Mouse (Mus musculus) urinary bladder, postnatal 14 days (tissue): ENCODE data around the gene Trim66.

Experiments used
- DNase-seq: peaks from one replicate; pipeline ENCODE4 v3.0.0; 2021; ENCODE audit warnings: low spot score

Trim66 gene

DNA sequence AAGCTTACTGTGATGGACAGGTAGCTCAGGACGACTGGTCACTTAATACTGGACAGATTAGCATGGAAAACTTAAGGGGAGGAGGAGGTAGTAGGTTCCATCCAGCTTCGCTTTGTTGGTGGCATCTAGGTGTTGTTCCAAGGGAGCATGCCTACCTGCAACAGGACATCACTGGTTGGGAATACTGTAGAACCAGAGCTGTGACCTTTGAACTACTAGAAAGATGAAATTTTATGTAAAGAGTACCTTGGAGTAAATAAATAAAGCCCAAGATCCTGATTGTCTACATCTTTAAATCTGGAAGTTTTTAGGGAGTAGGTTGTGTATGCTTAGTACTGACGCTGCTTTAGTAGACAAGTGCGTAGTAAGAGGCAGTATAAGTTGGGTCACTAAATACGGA is 14.2 kb upstream of the Trim66 start:
- no peak for DNase-seq

DNA sequence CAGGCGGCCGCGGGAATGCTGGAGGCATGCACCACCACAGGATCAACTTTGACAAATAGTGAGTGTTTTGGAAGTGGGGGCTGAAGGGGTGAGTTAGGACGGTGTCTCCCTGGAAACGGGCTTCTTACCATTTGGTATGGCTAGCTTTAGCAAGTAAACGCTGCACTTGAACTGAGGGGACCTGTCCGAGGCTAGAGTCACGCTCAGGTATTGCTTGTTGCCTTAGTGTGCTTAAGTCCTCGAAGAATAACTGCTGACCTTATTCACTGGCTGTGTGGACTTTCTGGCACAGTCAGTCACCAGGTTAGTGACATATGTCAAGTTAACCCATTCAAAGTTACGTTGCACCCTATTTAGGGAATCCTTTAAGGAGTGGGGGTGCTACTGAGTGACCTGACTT is 12.0 kb upstream of the Trim66 start:
- DNase-seq: no peak

DNA sequence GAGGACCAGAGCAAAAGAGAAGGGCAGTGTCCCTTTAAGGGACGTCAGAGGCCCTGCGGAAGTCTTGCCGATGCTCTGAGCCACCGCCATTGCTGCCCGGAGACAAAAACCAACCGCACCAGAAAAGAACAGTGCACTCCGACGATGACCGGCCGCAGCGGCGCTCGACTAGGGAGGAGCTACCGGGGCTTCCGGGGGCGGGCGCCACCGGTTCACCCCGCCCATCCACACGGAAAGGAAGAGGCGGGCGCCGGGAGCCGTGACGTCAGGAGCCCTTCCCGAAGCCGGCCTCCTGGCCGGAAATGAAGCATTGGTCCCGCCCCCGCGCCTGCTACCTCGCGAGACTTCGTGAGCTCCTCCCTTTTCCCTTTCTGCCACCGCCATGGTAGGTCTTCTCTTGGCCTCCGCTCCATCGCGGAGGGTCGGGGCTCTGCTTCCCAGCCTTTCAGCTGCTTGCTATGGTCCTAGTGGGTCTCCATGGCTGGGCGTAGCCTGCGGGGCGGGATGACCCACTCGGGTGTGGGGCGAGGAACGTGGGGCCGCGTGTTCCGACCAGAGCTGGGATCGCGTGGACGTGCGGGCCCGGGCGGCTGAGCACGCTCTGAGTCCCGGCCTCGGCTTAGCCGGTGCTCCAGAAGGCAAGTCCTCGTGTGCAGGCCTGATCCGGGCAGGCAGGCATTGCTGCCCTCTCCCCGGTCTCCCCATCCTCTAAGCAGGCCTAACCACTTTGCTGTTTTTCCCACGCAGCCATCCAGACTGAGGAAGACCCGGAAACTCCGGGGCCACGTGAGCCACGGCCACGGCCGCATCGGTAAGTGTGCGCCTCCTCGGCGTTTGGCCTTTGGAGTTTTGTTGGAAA is 11.1 kb upstream of the Trim66 start, which contains the start of gene Rpl27a:
TSS of gene Rpl27a (plus strand) at position 310 of the 859 bp plus-strand sequence.
- DNase-seq: peak; percentile 99

DNA sequence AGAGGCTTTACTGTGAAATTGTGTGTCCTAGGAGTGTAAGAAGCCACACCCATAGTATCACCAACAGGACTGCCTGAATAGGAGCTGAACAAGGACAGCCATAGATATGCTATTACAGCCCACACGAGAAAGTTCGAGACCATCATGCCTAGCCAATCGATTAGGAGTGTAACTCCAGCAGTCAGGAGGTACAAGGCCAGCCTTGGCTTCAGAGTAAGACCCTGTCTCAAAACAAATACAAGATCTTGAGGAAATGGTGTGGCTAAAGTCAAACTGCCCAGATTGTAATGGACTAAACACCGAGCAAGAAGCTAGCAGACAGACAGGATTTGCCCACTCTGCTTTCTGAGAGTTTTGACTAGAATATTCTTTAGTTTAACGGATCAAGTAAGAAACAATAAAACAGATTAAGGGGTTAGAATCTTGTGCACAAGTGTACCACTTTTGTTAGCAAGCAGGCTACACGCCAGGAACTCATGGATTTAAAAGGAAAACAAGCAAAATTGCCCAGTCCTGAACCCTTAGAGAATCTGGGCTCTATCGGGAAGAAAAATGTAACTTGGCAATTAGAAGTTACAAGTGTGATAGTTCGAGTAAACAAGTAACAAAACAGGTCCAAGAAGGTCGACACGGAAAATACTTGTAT is 10.2 kb upstream of the Trim66 start:
- DNase-seq: no peak

DNA sequence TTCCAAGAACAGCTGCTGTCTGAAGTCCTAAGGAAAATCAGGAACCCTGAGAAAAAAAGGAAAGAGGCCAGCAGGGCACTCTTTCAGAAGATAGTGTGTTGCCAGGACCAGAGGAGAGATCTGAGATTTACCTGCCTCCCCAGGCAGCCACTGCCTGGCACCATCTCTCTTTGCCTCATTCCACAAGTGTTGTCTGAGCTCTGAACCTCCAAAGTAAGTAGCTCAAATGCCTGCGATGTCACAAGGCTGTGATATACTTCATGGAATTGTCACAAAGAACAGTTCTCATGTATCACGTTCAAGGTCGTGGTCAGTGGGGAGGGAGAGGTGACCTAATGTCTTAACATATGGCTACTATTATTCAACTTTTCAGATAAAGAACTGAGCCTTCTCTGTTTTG is 8.6 kb upstream of the Trim66 start:
- DNase-seq: no peak

DNA sequence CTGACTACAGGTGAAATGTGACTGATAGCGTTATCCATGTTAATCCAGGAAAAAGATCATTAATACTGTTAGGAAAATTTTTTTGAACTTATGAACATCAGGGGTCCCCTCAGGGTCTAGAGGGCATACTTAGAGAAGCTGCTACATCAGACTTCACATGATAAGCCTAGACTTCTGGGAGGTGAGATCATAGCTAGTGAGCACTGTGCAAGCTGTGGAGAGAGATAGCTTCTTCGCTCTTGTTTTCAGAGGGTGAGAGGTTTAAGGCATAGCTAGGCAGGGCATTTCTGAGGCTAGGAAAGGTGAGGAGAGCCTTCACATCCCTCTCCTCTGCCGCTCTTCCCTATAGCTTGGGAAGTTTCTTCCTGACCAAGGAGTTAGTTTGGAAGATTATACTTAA is 3.9 kb upstream of the Trim66 start:
- no peak for DNase-seq

DNA sequence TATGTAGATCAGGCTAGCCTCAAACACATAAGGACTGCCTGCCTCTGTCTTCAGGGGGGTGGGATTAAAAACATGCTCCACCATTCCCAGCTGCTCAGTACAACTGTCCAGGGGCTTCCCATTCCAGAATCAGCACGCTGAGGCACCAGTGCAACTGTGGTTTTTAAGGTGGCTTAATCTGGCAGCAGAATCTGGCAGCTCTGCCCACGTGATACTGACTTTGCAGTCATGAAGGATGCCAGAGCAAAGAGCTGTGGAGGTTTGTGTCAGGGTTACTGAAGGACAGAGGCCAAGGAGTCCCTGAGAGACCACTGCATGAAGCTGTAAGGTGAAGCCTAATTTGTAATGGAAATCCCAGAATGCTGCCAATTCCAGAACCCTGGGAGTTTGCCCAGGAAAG is 2.9 kb upstream of the Trim66 start:
- DNase-seq: no peak

DNA sequence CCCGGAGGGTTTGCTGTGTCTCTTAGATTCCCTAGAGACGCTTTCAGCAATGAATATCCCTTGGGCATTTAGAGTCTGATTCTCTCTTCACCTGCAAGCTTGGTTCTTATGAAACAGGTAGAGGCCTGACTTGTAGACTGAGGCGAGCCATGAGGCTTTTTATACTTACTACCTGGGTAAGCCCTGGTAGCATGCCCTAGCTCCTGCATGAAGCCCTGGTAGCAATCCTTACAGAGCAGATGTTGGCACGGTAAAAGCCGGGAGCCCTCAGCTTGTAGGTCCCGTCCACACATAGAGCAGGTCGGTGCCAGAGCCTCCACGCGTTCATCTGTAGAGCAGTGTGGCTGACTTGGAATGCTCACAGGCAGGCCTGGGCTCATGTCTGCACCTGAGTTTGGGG is 362 bp downstream of the Trim66 start:
- DNase-seq: no peak

DNA sequence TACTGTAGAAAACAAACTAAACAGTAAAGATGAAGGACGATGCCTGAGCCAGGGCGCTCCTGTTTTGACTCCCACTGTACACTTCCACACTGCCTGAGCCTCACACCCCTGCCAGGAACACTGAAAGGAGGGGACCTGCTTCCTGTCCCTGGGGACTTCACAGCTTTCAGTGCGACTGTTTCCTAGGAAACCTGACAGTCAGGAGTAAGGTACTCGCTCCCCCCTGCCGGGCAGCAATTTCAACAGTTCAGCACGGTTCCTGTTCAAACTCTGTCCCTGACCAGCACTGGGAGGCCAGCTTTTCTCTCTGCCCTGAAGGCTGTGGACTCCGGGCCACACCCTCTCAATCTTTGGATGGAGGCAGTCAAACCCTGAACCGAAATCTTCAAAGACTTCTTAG is 815 bp downstream of the Trim66 start:
- DNase-seq: no peak

DNA sequence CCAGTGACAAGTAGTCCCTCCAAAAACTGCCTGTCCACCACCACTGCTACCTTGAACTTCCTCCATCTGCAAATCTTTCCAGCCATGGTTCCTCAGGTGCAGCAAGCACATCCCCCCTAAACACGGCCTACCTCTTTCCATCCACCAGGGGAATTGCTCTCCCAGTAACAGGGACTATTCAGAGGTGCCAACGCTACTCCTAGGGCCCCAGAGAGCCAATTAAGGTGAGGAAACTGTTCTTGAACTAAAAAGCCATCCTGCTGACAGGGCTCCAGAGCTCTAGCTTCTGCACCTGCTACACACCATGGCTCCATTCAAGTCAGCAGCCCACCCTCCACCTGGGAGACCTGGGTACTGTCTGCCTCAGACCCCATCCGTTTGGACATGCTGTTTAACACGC is 10.4 kb downstream of the Trim66 start:
- no peak for DNase-seq

DNA sequence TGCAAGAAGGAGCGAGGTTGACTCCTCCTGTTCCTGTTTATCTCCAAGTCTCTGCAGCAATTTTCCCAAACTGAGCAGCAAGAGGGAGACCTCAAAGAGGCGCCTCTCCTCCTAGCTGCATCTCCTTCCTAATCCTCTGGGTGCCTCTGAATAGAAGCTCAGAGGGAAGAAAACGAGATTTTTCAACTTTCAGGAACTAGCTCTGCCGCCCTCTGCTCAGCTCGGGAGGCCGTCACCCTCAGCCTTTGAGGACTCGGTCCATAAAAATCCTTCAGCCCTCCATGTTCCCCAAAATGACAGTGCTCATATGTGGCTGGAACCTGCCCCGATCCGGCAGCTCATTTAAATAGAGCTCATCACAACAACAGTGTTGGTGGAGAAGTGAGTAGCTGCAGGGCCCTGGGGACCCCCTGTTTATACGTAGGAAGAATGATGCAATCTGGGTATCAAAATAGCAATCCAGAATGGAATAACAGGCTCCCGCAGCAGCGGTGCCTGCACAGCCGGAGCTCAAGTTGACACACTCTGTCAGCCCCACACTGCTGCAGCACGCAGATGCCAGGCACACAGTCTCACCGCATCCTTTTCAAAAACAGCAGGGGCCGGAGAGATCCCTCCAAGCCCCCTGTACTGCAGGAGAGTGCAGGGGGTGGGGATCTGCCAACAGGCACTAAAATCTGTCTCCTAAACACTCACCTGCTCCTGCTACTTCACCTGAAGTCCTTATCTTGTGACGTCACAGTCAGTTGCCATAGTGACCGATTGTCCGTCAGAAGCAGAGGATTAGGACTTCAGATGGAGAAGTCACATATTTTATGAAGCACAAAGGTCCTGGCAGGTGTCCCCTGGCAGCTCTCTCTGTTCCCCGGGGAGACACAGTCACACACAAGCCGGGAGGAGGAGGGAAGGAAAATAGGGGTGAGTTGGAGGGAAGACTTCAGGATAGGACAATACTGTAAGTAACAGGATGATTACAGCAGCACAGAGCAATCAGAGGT is 14.3 kb downstream of the Trim66 start:
- no peak for DNase-seq

DNA sequence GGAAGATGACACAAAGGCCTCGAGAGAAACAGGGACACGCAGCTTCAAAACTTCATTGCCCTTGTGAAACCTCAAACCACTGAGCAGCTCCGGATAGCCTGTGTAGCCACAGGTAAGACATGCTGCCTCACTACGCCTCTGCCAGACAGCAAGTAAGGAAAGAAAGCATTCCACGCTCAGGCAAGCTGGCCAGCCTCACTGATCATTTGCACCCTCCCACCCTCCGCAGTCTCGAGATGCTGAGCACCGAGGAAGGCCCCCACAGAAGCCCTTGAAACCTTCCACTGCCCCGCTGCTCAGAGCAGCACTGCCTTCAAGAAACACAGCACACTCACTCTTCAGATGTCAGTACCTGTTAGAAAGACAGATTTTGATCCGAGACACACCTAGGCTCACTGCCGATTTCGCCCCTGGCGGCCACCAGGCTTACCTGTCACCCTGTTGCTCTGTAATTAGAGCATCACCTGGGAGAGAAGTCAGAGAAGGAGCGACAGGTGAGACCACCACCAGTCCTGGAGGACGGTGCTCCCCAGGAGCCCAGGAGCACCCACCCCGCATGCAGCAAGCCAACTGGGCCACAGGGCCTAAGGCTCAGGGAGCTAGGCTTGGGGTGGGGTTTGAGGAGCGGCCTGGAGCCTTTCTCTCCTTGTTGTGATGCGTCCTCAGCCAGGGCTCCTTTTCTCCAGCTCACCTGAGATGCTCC is 15.2 kb downstream of the Trim66 start:
- DNase-seq: no peak

DNA sequence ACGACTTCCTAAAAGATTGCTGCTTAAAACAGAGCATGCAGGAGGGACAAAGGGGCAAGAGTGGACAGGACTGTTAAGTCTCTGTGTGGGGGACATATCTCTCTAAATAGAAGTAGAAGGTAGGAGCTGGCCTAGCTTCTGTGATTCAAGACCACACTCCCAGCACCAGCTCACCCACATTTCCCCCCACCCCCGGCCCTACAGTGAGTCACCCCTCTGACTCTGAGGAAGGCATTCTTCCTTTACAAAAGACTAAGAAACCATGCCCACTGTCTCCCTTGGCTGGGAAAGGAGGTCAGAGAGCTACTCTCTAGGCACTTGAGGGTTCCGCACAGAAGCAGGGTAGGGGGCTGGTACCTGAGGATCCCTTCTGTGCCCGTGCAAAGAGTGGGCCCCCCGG is 23.7 kb downstream of the Trim66 start:
- no peak for DNase-seq

DNA sequence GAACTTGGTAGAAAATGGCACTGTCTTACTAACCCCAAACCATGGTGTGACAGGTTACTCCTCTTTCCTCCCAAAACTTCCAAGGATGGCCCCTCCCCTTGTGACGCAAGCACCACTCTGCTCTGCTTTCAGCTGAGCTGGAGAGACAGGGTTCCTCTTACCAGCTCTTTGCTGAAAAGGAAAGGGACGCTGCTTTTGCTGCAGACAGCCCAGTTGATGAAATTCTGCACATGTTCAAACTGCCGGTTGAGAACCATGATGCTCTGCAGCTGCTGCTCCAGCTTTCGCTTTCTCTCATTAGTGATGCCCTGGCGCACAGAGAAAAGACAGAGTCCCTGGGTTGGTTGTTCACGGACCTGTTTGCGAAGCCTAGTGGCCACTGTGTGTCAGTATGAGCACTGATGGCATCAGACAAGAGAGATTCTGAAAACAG is 27.2 kb downstream of the Trim66 start:
- peak; percentile 22 for DNase-seq

DNA sequence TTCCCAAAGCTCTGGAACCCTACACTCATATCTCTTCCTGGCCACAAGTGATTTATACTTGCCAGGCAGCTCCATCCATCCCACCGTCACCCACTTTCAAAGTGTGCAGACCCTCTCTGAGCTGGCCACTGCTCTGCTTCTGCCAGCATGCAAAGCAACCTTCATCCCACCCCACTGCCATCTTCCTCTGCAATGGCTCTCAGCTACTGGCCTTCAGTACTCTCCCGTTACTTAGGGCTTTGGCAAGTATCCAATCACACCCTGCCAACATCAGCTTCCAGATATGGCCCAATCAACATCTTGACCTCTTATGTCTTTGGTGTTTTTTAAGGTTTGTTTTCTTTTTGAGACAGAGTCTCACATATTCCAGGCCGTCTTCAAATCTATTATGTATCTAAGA is 30.0 kb downstream of the Trim66 start:
- DNase-seq: no peak

DNA sequence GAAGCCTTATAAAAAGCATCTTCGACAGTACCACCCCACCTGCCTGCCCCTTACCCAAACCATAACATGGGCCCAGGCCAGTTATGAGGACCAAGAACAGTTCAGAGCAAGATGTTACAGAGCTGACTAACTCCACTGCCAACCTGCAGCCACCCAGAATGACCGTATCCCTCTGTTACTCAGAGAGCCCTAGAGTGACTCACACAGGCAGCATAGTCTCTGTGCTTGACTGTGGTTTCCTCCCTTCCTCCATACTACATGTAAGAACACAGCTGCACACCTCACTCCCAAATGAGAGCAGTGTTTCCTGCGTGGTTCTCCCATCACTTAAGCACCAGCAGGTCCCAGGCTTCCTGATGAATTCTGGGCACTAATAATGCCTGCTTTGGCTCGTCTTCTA is 37.2 kb downstream of the Trim66 start:
- DNase-seq: no peak

DNA sequence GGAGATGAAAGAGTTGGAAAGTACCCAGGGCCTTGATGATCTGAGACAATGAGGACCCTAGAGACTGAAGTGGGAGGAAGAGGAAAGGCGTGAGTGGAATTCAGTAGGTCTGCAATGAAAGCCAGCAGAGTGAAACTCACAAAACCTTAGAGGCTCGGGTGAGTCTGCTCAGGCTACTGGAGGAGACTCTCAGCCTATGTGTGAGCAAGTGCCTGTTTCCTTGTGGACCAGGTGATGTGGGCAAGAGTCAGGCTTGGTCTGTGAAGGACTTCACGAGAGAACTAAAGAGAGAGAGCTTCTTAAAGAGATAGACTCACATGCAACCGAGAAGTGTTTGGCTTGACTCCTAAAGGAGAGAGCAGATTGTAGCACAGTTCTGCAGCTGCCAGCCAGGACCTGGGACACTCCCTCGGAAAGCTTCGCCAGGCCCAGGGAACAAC is 39.7 kb downstream of the Trim66 start:
- no peak for DNase-seq

DNA sequence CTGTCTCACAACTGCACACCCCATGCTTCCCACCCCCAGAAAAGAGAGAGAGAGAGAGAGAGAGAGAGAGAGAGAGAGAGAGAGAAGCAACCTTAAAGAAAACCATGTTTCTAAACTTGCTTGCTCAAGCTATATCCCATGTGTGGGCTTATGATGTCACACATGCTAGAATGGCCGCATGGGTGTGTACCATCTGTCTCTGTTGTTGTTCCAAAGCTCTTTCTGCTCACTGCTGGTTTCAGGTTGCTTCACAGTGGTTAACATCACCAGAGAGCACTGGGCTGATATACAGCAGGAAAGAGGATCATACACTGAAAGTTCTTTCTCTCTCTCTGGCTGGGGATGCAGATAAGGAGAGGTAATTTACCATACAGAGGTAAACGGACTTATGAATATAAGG is 40.3 kb downstream of the Trim66 start:
- no peak for DNase-seq

DNA sequence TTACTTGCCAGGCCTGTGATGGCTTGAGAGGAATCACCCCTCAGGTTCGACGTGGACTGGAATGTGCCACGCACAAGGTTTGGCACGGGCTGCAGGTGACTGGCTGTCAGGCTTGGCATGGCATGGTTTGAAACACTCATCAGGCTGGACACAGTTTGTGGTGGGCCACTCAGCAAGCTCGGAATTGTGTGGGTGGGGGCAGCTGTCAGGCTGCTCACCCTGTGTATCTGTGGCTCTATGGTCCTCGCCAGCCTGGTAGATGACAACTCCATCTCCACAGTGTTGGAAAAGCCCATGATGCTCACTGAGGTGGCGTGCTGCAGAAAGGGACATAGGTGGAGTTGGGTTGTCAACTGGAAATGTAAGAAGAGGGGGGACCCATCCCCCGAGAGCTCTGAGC is 47.2 kb downstream of the Trim66 start:
- no peak for DNase-seq

DNA sequence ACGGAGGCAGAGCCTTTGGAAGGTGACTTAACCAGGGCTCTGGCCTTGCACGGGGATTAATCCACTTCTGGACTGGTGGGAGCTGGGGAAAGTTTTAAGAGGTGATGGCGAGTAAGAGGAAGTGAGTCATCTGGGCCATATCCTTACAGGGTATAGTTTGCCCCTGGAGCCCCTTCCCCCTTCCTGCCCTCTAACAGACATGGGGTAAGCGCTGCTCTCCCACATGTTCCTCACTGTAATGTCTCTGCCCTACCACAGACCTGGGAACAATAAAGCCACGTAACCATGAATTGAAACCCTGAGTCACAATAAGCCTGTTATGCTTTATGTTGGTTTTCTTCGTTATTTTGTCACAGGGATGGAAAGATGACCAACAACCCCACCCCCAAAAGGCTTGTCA is 51.4 kb downstream of the Trim66 start:
- no peak for DNase-seq

DNA sequence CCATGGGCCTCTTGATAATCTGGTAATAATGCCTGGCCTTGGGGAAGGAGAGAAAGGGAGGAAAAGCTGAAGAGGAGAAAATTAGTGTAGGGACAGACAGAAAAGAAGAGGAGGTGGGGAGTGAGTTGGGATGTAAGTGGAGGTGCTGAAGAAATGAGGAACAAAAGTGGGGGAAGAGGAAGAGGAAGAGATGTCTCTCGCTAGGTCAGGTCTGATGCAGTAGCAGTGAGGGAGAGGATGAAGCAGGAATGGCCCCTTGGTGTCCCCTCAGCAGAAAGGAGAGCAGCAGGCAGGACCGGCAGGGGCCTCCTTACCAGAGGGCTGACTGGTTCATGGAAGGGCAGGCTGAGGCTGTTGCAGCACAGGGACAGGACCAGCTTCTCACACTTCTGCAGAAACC is 52.2 kb downstream of the Trim66 start:
- DNase-seq: no peak

DNA sequence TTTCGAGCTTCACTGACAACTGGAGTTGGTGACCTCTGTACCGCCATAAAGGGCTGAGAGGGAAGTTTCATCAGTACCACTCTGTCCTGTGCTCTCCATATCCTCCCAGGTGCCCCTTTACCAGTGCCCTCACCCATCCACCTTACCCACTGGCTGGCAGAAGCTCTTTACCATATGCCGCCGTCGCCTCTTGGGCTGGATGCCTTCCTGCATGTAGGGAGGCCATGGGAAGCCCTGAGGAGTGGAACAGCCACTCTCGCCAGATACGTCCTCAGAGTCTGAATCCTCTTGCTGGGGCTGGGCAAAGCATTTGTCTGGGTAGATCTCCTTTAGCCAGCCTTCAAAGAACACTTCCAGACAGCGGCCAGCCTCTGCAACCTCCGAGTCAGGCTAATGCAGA is 53.1 kb downstream of the Trim66 start:
- no peak for DNase-seq
